Mouse (Mus musculus): ENCODE results near the gene Ecm2. TPM values are rescaled to one million over a fixed set of nuclear protein-coding genes. Genes with fewer than 3 reads are reported as not detected.

The Ecm2 gene
- total RNA-seq (2018; cell fraction: chromatin; rRNA removed): under 1 TPM in 11 of 26 experiments, not detected in 15; 0.13 to 0.45 (median 0.23) TPM
- total RNA-seq (2018; cell fraction: cytosol; rRNA removed): under 1 TPM in 2 of 26 experiments, not detected in 24; 0.04 TPM
- total RNA-seq (2018; cell fraction: nucleus; rRNA removed): under 1 TPM in 16 of 26 experiments, not detected in 10; 0.06 to 0.44 (median 0.15) TPM
- not detected in 3 replicates for polyA plus RNA-seq (2018)

GRCm38 (mm10) chr13:49504510-49504909 is at the start of gene Ecm2:
Gene Ecm2 (plus strand): TSS chr13:49504810.
- H3K27ac ChIP-seq: no peak within 1 kb of the TSS
- 25% methylated on average over 4 of the region's 4 CpGs for WGBS (ENCODE audit: missing documents)
- no peaks in the 10 kb centered on the region for H3K79me2 ChIP-seq (ENCODE audit: inconsistent target)
- H3K4me3 ChIP-seq (ENCODE audit: inconsistent target): no peak within 1 kb of the TSS
- H3K36me3 ChIP-seq (ENCODE audit: inconsistent target): no peaks in the 10 kb centered on the region

- Histone ChIP-seq H3K27ac (no peak overlapping the region), H3K4me3 (ENCODE audit: inconsistent target) (no peak overlapping the region), H3K79me2 (ENCODE audit: inconsistent target) (no peaks in the 10 kb centered on the region), H3K36me3 (ENCODE audit: inconsistent target) (0 out of 2 replicates have a peak, but pooled peaks cover 5% of the 10 kb centered on the region)
- 77% methylated on average over 4 of the region's 4 CpGs for WGBS (ENCODE audit: missing documents)
These were observed 44.3 kb upstream of the Ecm2 start for GRCm38 (mm10) chr13:49460276-49460675.

- Histone ChIP-seq H3K79me2 (ENCODE audit: inconsistent target) (no peaks in the 10 kb centered on the region), H3K36me3 (ENCODE audit: inconsistent target) (0 out of 2 replicates have a peak, but pooled peaks cover 5% of the 10 kb centered on the region), H3K4me3 (ENCODE audit: inconsistent target) (no peak overlapping the region), H3K27ac (no peak overlapping the region)
- 95% methylated on average over 5 of the region's 5 CpGs for WGBS (ENCODE audit: missing documents)
These were observed 43.8 kb upstream of the Ecm2 start for GRCm38 (mm10) chr13:49460692-49461414.

GRCm38 (mm10) chr13:49461458-49462132 is 43.0 kb upstream of the Ecm2 start:
- H3K4me3 ChIP-seq (ENCODE audit: inconsistent target): no peak overlapping the region
- WGBS (ENCODE audit: missing documents): 88% methylated on average over 14 of the region's 15 CpGs

GRCm38 (mm10) chr13:49462921-49463320 is 41.7 kb upstream of the Ecm2 start:
- Histone ChIP-seq H3K27ac (no peak overlapping the region), H3K4me3 (ENCODE audit: inconsistent target) (no peak overlapping the region), H3K79me2 (ENCODE audit: inconsistent target) (no peaks in the 10 kb centered on the region), H3K36me3 (ENCODE audit: inconsistent target) (0 out of 2 replicates have a peak, but pooled peaks cover 5% of the 10 kb centered on the region)
- 92% methylated on average over 2 of the region's 2 CpGs for WGBS (ENCODE audit: missing documents)

More at GRCm38 (mm10) chr13:49461458-49462132, 43.0 kb upstream of the Ecm2 start:
- Histone ChIP-seq H3K27ac (no peak overlapping the region), H3K79me2 (ENCODE audit: inconsistent target) (no peaks in the 10 kb centered on the region), H3K36me3 (ENCODE audit: inconsistent target) (0 out of 2 replicates have a peak, but pooled peaks cover 5% of the 10 kb centered on the region)

- no peaks in the 10 kb centered on the region for H3K36me3 ChIP-seq (ENCODE audit: inconsistent target)
- H3K4me3 ChIP-seq (ENCODE audit: inconsistent target): no peak overlapping the region
- H3K27ac ChIP-seq: no peak overlapping the region
- WGBS (ENCODE audit: missing documents): 96% methylated on average over 4 of the region's 4 CpGs
- H3K79me2 ChIP-seq (ENCODE audit: inconsistent target): no peaks in the 10 kb centered on the region
These were observed 38.7 kb upstream of the Ecm2 start for GRCm38 (mm10) chr13:49465875-49466274.

GRCm38 (mm10) chr13:49466393-49467075 is 38.1 kb upstream of the Ecm2 start:
- Histone ChIP-seq H3K4me3 (ENCODE audit: inconsistent target) (no peak overlapping the region), H3K27ac (no peak overlapping the region), H3K79me2 (ENCODE audit: inconsistent target) (no peaks in the 10 kb centered on the region), H3K36me3 (ENCODE audit: inconsistent target) (no peaks in the 10 kb centered on the region)
- 94% methylated on average over 9 of the region's 11 CpGs for WGBS (ENCODE audit: missing documents)

GRCm38 (mm10) chr13:49467585-49467984 is 37.0 kb upstream of the Ecm2 start:
- H3K79me2 ChIP-seq (ENCODE audit: inconsistent target): no peaks in the 10 kb centered on the region
- no peak overlapping the region for H3K27ac ChIP-seq
- 93% methylated on average over 2 of the region's 2 CpGs for WGBS (ENCODE audit: missing documents)
- no peaks in the 10 kb centered on the region for H3K36me3 ChIP-seq (ENCODE audit: inconsistent target)
- no peak overlapping the region for H3K4me3 ChIP-seq (ENCODE audit: inconsistent target)

- no peaks in the 10 kb centered on the region for H3K36me3 ChIP-seq (ENCODE audit: inconsistent target)
- 85% methylated on average over 5 of the region's 5 CpGs for WGBS (ENCODE audit: missing documents)
- H3K27ac ChIP-seq: no peak overlapping the region
- no peaks in the 10 kb centered on the region for H3K79me2 ChIP-seq (ENCODE audit: inconsistent target)
- no peak overlapping the region for H3K4me3 ChIP-seq (ENCODE audit: inconsistent target)
These were observed 35.6 kb upstream of the Ecm2 start for GRCm38 (mm10) chr13:49469002-49469401.

- Histone ChIP-seq H3K79me2 (ENCODE audit: inconsistent target) (no peaks in the 10 kb centered on the region), H3K36me3 (ENCODE audit: inconsistent target) (no peaks in the 10 kb centered on the region), H3K4me3 (ENCODE audit: inconsistent target) (no peak overlapping the region), H3K27ac (no peak overlapping the region)
- 82% methylated on average over 4 of the region's 4 CpGs for WGBS (ENCODE audit: missing documents)
These were observed 34.3 kb upstream of the Ecm2 start for GRCm38 (mm10) chr13:49470319-49470718.

GRCm38 (mm10) chr13:49470806-49471205 is 33.8 kb upstream of the Ecm2 start:
- Histone ChIP-seq H3K36me3 (ENCODE audit: inconsistent target) (no peaks in the 10 kb centered on the region), H3K27ac (no peak overlapping the region), H3K4me3 (ENCODE audit: inconsistent target) (no peak overlapping the region), H3K79me2 (ENCODE audit: inconsistent target) (no peaks in the 10 kb centered on the region)
- WGBS (ENCODE audit: missing documents): 78% methylated on average over 4 of the region's 4 CpGs

GRCm38 (mm10) chr13:49471981-49472675 is 32.5 kb upstream of the Ecm2 start:
- 93% methylated on average over 4 of the region's 4 CpGs for WGBS (ENCODE audit: missing documents)
- H3K79me2 ChIP-seq (ENCODE audit: inconsistent target): no peaks in the 10 kb centered on the region
- H3K4me3 ChIP-seq (ENCODE audit: inconsistent target): no peak overlapping the region
- H3K36me3 ChIP-seq (ENCODE audit: inconsistent target): no peaks in the 10 kb centered on the region
- H3K27ac ChIP-seq: no peak overlapping the region

- Histone ChIP-seq H3K27ac (no peak overlapping the region), H3K36me3 (ENCODE audit: inconsistent target) (no peaks in the 10 kb centered on the region), H3K79me2 (ENCODE audit: inconsistent target) (no peaks in the 10 kb centered on the region), H3K4me3 (ENCODE audit: inconsistent target) (no peak overlapping the region)
- 97% methylated on average over 6 of the region's 6 CpGs for WGBS (ENCODE audit: missing documents)
These were observed 32.0 kb upstream of the Ecm2 start for GRCm38 (mm10) chr13:49472676-49473005.

GRCm38 (mm10) chr13:49477887-49478286 is 26.7 kb upstream of the Ecm2 start:
- Histone ChIP-seq H3K36me3 (ENCODE audit: inconsistent target) (no peaks in the 10 kb centered on the region), H3K27ac (no peak overlapping the region), H3K4me3 (ENCODE audit: inconsistent target) (no peak overlapping the region), H3K79me2 (ENCODE audit: inconsistent target) (no peaks in the 10 kb centered on the region)
- WGBS (ENCODE audit: missing documents): 95% methylated on average over 3 of the region's 3 CpGs

Measured in macrophage (primary cell).